Mouse (Mus musculus): ENCODE results near the gene Gorasp2.

Gorasp2 gene

DNA sequence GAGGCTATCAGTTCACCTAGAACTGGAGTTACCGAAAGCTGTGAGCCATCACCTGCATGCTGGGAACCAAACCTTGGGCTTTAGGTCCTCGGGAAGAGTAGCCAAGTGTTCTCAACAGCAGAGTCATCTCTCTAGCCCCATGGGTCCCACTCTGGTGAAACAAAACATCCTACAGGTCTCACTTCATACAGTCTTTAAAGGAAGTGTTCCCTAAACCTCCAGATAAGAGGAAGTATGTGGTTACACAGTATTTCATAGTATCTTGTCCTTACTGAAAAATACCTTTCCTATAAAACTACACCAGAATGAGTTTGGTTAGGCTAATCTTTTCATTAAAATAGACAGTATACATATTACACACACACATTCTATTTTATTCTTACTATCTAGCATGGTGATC is 81.2 kb downstream of the Gorasp2 start:
- no peak for DNase-seq (ENCODE audit: low read depth)

DNA sequence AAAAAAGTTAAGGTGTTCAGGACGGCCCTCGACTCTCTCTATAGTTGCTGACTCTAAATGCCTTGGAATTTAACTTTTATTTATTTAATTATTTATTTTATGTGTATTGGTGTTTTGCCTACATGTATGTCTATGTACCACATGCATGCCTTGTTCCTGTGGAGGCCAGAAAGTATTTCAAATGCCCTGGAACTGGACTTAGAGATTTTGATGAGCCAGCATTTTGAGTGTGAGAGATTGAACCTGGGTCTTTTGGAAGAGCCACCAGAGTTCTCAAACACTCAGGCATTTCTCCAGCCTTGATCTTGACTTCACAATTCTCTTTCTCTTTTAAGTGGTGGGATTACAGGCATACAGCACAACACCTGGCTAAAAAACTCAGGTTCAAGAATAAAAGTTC is 90.3 kb downstream of the Gorasp2 start:
- no peak for DNase-seq (ENCODE audit: low read depth)

- DNase-seq (ENCODE audit: low read depth) = no peak
Measured at GRCm38 (mm10) chr2:70752149-70752548, 90.8 kb downstream of the Gorasp2 start.

All from naive thymus-derived CD4-positive, alpha-beta T cell, adult 2 months (primary cell).